Mouse (Mus musculus): ENCODE data around the gene Pcp4l1. TPM values are rescaled to one million over a fixed set of nuclear protein-coding genes. Genes with fewer than 3 reads are reported as not detected.

The Pcp4l1 gene
- polyA plus RNA-seq, 1 experiment = 10.9 TPM

- 77% methylated on average over 4 of the region's 4 CpGs for WGBS
- Histone ChIP-seq H3K4me1 (ENCODE audit: control insufficient read depth, insufficient read depth, insufficient read length, low read length) (no peaks in the 10 kb centered on the region), H3K27ac (ENCODE audit: insufficient read depth, low read depth, low read length) (no peak overlapping the region), H3K4me3 (ENCODE audit: low read depth, low read length) (no peak overlapping the region), H3K27me3 (ENCODE audit: control insufficient read depth, insufficient read depth, low read length) (no peaks in the 10 kb centered on the region), H3K36me3 (ENCODE audit: control insufficient read depth, insufficient read depth, low read length) (peaks cover 69% of the 10 kb centered on the region)
- TF ChIP-seq CTCF (IDR thresholded peaks at IDR 0.05; ENCODE audit: extremely low read depth, insufficient read length, insufficient replicate concordance, low read depth, low read length) (no peak), POLR2A (IDR thresholded peaks at IDR 0.05; ENCODE audit: low read depth, low read length) (no peak)
Measured at GRCm38 (mm10) chr1:171235791-171236190, 39.7 kb upstream of the Pcp4l1 start.

DNA sequence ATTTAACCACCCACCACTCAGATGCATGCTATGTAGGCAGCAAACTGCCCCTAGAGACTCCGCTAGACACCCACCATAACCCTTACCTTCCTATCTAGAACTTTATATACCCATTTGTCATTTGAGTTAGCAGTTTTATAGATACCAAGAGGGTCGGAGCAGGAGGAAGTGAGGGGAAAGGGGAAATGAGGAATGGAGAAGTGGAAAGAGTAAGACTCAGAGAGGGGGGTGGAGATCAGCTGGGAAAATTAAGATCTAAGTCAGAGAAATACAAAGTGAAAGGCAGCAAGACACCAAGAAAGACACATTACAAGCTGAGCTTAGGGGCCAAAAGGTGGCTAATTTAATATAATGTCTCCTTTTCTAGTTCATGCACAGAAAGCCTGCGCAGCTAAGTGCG lies 38.5 kb upstream of the Pcp4l1 start:
- TF ChIP-seq POLR2A (IDR thresholded peaks at IDR 0.05; ENCODE audit: low read depth, low read length) = no peak
- no peak for TF ChIP-seq CTCF (IDR thresholded peaks at IDR 0.05; ENCODE audit: extremely low read depth, insufficient read length, insufficient replicate concordance, low read depth, low read length)
- Histone ChIP-seq H3K4me3 (ENCODE audit: low read depth, low read length) (no peak overlapping the region), H3K27me3 (ENCODE audit: control insufficient read depth, insufficient read depth, low read length) (no peaks in the 10 kb centered on the region), H3K4me1 (ENCODE audit: control insufficient read depth, insufficient read depth, insufficient read length, low read length) (no peaks in the 10 kb centered on the region), H3K36me3 (ENCODE audit: control insufficient read depth, insufficient read depth, low read length) (peaks cover 60% of the 10 kb centered on the region), H3K27ac (ENCODE audit: insufficient read depth, low read depth, low read length) (peak overlapping the region; percentile 51; the same call in 1 of the 2 replicates)
- WGBS = 82% methylated on average over 4 of the region's 4 CpGs

DNA sequence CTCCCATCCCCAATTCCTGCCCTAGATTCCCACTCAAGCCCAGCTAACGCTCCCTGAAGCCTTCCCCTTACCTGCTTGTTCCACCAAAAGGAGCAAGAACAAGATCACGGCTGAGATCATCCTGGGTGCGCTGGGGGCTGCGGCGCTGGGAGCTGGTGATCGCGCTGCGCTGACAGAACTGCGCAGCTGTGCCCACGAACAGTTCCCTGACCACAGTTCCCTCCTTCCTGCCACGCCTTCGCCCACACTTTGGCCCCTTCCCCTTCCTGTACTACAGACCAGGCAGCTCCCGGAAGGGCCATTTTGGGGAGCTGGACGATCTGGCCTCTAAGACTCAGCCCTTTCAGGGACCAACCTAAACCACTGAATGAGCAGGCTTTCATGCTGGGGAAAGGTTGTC lies 38.1 kb upstream of the Pcp4l1 start, which contains the start of gene Fcer1g:
Fcer1g (minus strand) TSS at position 240 of the 400 bp plus-strand sequence.
- peaks cover 56% of the 10 kb centered on the region for H3K36me3 ChIP-seq (ENCODE audit: control insufficient read depth, insufficient read depth, low read length)
- H3K4me1 ChIP-seq (ENCODE audit: control insufficient read depth, insufficient read depth, insufficient read length, low read length) = no peaks in the 10 kb centered on the region
- no peaks in the 10 kb centered on the region for H3K27me3 ChIP-seq (ENCODE audit: control insufficient read depth, insufficient read depth, low read length)
- peak within 1 kb of the TSS; percentile 51 for H3K27ac ChIP-seq (ENCODE audit: insufficient read depth, low read depth, low read length)
- TF ChIP-seq CTCF (IDR thresholded peaks at IDR 0.05; ENCODE audit: extremely low read depth, insufficient read length, insufficient replicate concordance, low read depth, low read length) (no peak), POLR2A (IDR thresholded peaks at IDR 0.05; ENCODE audit: low read depth, low read length) (no peak)
- peak within 1 kb of the TSS; percentile 56 for H3K4me3 ChIP-seq (ENCODE audit: low read depth, low read length)
- 82% methylated on average over 14 of the region's 14 CpGs for WGBS

GRCm38 (mm10) chr1:171232800-171233730 lies 37.0 kb upstream of the Pcp4l1 start:
- H3K27ac ChIP-seq (ENCODE audit: insufficient read depth, low read depth, low read length) = peak overlapping the region; percentile 46
- H3K4me1 ChIP-seq (ENCODE audit: control insufficient read depth, insufficient read depth, insufficient read length, low read length) = no peaks in the 10 kb centered on the region
- TF ChIP-seq CTCF (IDR thresholded peaks at IDR 0.05; ENCODE audit: extremely low read depth, insufficient read length, insufficient replicate concordance, low read depth, low read length) (no peak), POLR2A (IDR thresholded peaks at IDR 0.05; ENCODE audit: low read depth, low read length) (no peak)
- H3K4me3 ChIP-seq (ENCODE audit: low read depth, low read length) = peak overlapping the region; percentile 44
- no peaks in the 10 kb centered on the region for H3K27me3 ChIP-seq (ENCODE audit: control insufficient read depth, insufficient read depth, low read length)
- H3K36me3 ChIP-seq (ENCODE audit: control insufficient read depth, insufficient read depth, low read length) = peaks cover 47% of the 10 kb centered on the region
- WGBS = 67% methylated on average over 12 of the region's 12 CpGs

DNA sequence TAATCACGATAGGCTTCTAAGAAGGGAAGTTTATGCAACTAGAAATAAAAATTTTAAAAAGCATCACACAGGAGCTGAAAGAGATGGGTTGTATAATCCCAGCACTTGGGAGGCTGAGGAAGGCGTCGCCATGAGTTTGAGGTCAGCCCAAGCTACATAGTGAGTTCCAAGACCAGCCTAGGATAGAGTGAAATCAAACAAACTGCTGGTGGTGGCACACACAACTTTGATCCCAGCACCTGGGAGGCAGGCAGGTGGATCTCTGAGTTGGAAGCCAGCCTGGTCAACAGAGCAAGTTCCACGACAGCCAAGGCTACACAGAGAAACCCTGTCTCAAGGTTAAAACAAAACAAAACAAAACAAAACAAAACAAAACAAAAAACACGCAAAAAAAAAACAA lies 36.3 kb upstream of the Pcp4l1 start:
- 63% methylated on average over 5 of the region's 5 CpGs for WGBS
- Histone ChIP-seq H3K4me1 (ENCODE audit: control insufficient read depth, insufficient read depth, insufficient read length, low read length) (no peaks in the 10 kb centered on the region), H3K36me3 (ENCODE audit: control insufficient read depth, insufficient read depth, low read length) (peaks cover 40% of the 10 kb centered on the region), H3K27ac (ENCODE audit: insufficient read depth, low read depth, low read length) (no peak overlapping the region; the same call in 1 of the 2 replicates), H3K4me3 (ENCODE audit: low read depth, low read length) (no peak overlapping the region), H3K27me3 (ENCODE audit: control insufficient read depth, insufficient read depth, low read length) (no peaks in the 10 kb centered on the region)
- TF ChIP-seq CTCF (IDR thresholded peaks at IDR 0.05; ENCODE audit: extremely low read depth, insufficient read length, insufficient replicate concordance, low read depth, low read length) (no peak), POLR2A (IDR thresholded peaks at IDR 0.05; ENCODE audit: low read depth, low read length) (no peak)

DNA sequence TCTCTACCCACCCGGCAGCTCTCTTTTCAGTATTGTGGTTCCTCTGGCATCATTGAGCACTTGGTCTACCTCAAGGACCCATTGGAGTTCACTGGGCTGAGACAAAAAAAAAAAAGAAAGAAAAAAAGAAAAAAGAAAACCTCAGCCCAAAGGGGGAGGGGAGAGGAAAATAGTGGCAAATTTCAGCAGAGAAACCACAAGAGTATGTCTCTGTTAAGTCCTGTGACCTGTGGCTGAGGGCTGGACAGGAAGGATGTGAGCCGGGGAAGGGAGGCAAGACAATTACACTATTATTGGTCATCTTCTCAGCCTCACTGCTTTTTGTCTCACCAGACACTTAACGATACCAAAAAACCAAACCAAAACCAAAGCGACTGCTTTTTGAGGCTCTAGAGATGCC lies 35.8 kb upstream of the Pcp4l1 start:
- WGBS = 74% methylated on average over 4 of the region's 4 CpGs
- Histone ChIP-seq H3K4me3 (ENCODE audit: low read depth, low read length) (no peak overlapping the region; the same call in 1 of the 2 replicates), H3K36me3 (ENCODE audit: control insufficient read depth, insufficient read depth, low read length) (peaks cover 35% of the 10 kb centered on the region), H3K27ac (ENCODE audit: insufficient read depth, low read depth, low read length) (no peak overlapping the region), H3K27me3 (ENCODE audit: control insufficient read depth, insufficient read depth, low read length) (no peaks in the 10 kb centered on the region), H3K4me1 (ENCODE audit: control insufficient read depth, insufficient read depth, insufficient read length, low read length) (no peaks in the 10 kb centered on the region)
- TF ChIP-seq CTCF (IDR thresholded peaks at IDR 0.05; ENCODE audit: extremely low read depth, insufficient read length, insufficient replicate concordance, low read depth, low read length) (no peak), POLR2A (IDR thresholded peaks at IDR 0.05; ENCODE audit: low read depth, low read length) (no peak)

GRCm38 (mm10) chr1:171230215-171230614 lies 34.1 kb upstream of the Pcp4l1 start:
- H3K36me3 ChIP-seq (ENCODE audit: control insufficient read depth, insufficient read depth, low read length) = peaks cover 21% of the 10 kb centered on the region
- no peak overlapping the region for H3K4me3 ChIP-seq (ENCODE audit: low read depth, low read length)
- TF ChIP-seq POLR2A (IDR thresholded peaks at IDR 0.05; ENCODE audit: low read depth, low read length) (no peak), CTCF (IDR thresholded peaks at IDR 0.05; ENCODE audit: extremely low read depth, insufficient read length, insufficient replicate concordance, low read depth, low read length) (no peak)
- no peaks in the 10 kb centered on the region for H3K4me1 ChIP-seq (ENCODE audit: control insufficient read depth, insufficient read depth, insufficient read length, low read length)
- no peak overlapping the region for H3K27ac ChIP-seq (ENCODE audit: insufficient read depth, low read depth, low read length)
- H3K27me3 ChIP-seq (ENCODE audit: control insufficient read depth, insufficient read depth, low read length) = no peaks in the 10 kb centered on the region
- 44% methylated on average over 3 of the region's 3 CpGs for WGBS

Data from small intestine, adult 2 months (tissue).